Mouse (Mus musculus): ENCODE measurements at regions not wholly inside any gene's neighbourhood (a gene's known extent, or its start where the extent isn't known, plus 50 kb on each side); places are given as distances from the start of the nearest gene placed in this dataset.

- no peak for TF ChIP-seq CTCF (IDR thresholded peaks at IDR 0.05)
- DNase-seq (ENCODE audit: extremely low spot score in 1 of 2, low spot score in 2 of 2) = no peak
- no peak overlapping the region for H3K4me3 ChIP-seq
- H3K27ac ChIP-seq = no peak overlapping the region
- intact Hi-C loops (cut with DNase I) = no loop called here
Measured at GRCm38 (mm10) chr16:7728186-7728585, 696.8 kb downstream of the Tmem114 start.

DNA sequence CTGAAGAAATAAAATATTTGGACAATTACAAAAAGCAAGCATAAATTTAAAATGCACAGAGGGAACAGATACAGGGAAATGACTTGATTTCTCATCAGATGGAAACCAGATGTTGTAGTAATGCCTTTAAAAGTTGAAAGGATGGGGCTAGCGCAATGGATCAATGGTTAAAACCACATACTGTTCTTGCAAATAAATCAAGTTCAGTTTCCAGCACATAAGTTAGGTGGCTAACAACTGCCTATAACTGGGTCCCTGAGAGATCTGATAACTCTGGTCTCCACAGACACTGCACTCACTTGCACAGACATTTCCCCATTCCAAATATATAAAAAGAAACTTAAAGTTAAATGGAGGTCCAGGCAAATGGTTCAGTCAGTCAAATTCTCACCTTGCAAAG, 699.7 kb downstream of the Tmem114 start:
- Histone ChIP-seq H3K27ac (no peak overlapping the region), H3K4me3 (no peak overlapping the region)
- no peak for DNase-seq (ENCODE audit: extremely low spot score in 1 of 2, low spot score in 2 of 2)
- no peak for TF ChIP-seq CTCF (IDR thresholded peaks at IDR 0.05)
- intact Hi-C loops (cut with DNase I) = no loop called here

DNA sequence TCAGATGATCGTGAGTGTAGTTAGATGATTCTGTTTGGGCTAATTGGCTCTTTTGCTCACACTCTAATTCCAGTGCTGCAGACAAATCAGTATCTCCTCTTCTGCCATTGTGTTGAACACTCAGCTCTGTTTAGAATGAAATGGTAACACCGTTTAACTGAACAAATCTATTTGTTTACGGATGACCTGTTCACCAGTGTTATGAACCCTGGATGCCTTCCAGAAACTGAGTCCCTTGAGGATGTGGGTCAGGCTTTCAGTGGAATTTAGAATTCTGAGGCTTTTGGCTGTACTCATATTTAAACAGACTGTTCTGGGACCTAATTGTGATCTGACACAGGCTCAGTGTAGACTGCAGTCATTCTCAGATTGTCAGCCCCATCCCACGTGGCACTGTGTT, 723.5 kb downstream of the Tmem114 start:
- intact Hi-C loops (cut with DNase I) = no loop called here
- Histone ChIP-seq H3K27ac (no peak overlapping the region), H3K4me3 (no peak overlapping the region)
- no peak for DNase-seq (ENCODE audit: extremely low spot score in 1 of 2, low spot score in 2 of 2)
- no peak for TF ChIP-seq CTCF (IDR thresholded peaks at IDR 0.05)

GRCm38 (mm10) chr16:7685484-7685883, 739.5 kb downstream of the Tmem114 start:
- H3K27ac ChIP-seq = no peak overlapping the region
- intact Hi-C loops (cut with DNase I) = no loop called here
- peak; percentile 24 for TF ChIP-seq CTCF (IDR thresholded peaks at IDR 0.05)
- no peak overlapping the region for H3K4me3 ChIP-seq
- no peak for DNase-seq (ENCODE audit: extremely low spot score in 1 of 2, low spot score in 2 of 2)

DNA sequence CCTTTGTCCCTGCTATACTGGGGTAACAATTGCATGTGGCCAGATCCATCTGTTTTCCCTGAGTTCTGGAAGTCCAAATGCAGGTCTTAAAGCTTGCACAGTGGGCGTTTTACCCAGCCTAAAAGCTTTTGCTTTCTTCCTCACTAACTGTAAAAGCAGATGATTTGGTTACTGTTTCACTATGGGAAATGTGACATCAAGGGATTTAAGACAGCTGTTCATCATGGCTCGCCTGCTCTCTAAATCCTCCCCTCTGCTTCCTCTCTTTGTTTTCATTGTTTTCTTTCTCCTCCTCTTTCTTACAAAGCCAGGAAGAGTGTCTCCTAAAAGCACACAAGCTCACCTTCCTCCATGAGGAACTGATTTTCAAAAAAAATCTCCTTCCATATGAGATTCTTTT, 758.8 kb downstream of the Tmem114 start:
- no peak for TF ChIP-seq CTCF (IDR thresholded peaks at IDR 0.05)
- intact Hi-C loops (cut with DNase I) = no loop called here

DNA sequence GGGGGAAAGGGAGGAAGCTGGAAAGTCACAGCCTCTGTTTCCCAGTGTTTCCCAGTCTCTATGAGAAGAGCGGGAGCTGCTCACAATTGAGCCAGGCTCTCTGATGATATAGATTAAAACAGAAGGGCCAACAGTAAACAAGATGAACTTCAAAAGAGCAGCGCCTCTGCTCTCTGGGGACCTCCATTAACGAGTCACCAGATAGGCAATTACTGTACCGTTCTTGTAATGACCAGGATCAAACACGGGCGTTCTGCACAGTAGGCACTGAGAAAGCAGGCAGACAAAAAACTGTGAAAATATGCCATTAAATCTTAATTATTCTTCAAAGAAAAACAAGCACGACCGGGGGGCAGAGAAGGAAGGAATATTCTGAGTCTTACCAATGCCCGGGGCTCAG, 766.8 kb downstream of the Tmem114 start:
- DNase-seq (ENCODE audit: extremely low spot score in 1 of 2, low spot score in 2 of 2) = no peak
- H3K27ac ChIP-seq = no peak overlapping the region
- TF ChIP-seq CTCF (IDR thresholded peaks at IDR 0.05) = no peak
- H3K4me3 ChIP-seq = no peak overlapping the region
- intact Hi-C loops (cut with DNase I) = no loop called here

More for the DNA sequence above, 758.8 kb downstream of the Tmem114 start:
- no peak for DNase-seq (ENCODE audit: extremely low spot score in 1 of 2, low spot score in 2 of 2)
- no peak overlapping the region for H3K27ac ChIP-seq
- H3K4me3 ChIP-seq = no peak overlapping the region

GRCm38 (mm10) chr16:7654451-7654850, 770.5 kb downstream of the Tmem114 start:
- Histone ChIP-seq H3K4me3 (no peak overlapping the region), H3K27ac (no peak overlapping the region)
- no peak for DNase-seq (ENCODE audit: extremely low spot score in 1 of 2, low spot score in 2 of 2)
- intact Hi-C loops (cut with DNase I) = no loop called here
- no peak for TF ChIP-seq CTCF (IDR thresholded peaks at IDR 0.05)

DNA sequence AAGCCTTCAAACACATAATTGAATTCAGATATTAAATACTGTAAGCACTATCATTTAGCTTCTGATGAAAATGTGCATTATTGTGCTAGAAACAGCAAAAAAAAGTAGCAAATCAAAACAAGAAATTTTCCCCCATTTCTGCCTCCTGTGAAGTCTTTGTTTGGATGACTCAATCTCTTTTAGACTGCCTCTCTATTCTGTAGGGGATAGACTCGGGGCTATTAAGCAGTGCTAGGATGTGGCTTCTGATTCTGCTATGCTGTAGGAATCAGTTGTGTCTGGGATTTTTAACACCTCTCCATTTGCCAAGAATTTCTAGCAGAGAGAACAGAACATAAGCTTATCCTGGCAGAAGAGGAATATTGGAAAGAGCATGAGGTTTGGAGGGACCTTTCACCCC, 775.2 kb downstream of the Tmem114 start:
- TF ChIP-seq CTCF (IDR thresholded peaks at IDR 0.05) = no peak
- intact Hi-C loops (cut with DNase I) = no loop called here
- DNase-seq (ENCODE audit: extremely low spot score in 1 of 2, low spot score in 2 of 2) = no peak
- H3K4me3 ChIP-seq = no peak overlapping the region
- no peak overlapping the region for H3K27ac ChIP-seq

GRCm38 (mm10) chr16:7647275-7647926, 777.5 kb downstream of the Tmem114 start:
- TF ChIP-seq CTCF (IDR thresholded peaks at IDR 0.05) = no peak
- intact Hi-C loops (cut with DNase I) = no loop called here
- DNase-seq (ENCODE audit: extremely low spot score in 1 of 2, low spot score in 2 of 2) = no peak
- Histone ChIP-seq H3K4me3 (no peak overlapping the region), H3K27ac (no peak overlapping the region)

- TF ChIP-seq CTCF (IDR thresholded peaks at IDR 0.05) = no peak
- H3K27ac ChIP-seq = no peak overlapping the region
- DNase-seq (ENCODE audit: extremely low spot score in 1 of 2, low spot score in 2 of 2) = no peak
- intact Hi-C loops (cut with DNase I) = no loop called here
- no peak overlapping the region for H3K4me3 ChIP-seq
Measured at GRCm38 (mm10) chr16:7644363-7644762, 780.6 kb downstream of the Tmem114 start.

DNA sequence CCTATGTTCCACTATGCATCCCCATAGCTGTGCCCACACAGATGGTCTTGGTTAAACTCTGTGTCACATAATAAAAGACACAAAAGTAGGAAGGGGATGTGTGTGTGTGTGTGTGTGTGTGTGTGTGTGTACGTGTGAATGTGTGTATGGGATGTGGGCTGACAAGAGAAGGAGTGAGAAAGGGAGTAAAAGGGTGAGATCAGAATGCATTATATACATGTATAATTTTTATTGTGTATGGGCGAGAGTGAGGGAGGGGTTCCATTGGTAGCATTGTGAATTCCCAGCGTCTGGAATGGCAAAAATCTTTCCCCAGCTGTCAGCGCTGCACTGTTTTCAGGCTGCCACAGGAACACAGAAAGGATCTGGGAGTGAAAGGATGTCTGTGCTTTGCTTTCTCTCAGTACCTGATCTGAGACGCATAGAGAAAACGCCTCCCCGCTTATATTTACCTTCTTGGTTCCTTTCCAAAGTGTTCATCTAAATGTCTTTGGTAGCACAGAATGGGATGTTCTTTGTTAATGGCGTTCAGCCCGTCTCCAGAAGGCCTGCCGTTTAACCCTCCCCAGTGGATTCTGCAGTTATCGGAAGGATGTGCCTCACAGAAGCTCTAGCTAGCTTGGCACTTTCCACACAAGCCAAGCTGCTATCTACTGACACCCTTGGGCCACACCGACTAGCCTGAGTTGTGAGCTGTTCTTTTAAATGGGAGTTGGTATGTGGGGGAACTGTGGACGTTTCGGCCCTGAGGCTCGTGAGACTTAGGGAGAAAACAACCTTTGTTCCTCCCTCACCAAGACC, 785.8 kb downstream of the Tmem114 start:
- DNase-seq (ENCODE audit: extremely low spot score in 1 of 2, low spot score in 2 of 2) = peak in 1 of 2 experiments; percentile 12
- no peak overlapping the region for H3K27ac ChIP-seq
- no peak overlapping the region for H3K4me3 ChIP-seq
- TF ChIP-seq CTCF (IDR thresholded peaks at IDR 0.05) = no peak
- intact Hi-C loops (cut with DNase I) = no loop called here

GRCm38 (mm10) chr16:7637993-7638392, 786.9 kb downstream of the Tmem114 start:
- intact Hi-C loops (cut with DNase I) = no loop called here

More at GRCm38 (mm10) chr16:7637993-7638392, 786.9 kb downstream of the Tmem114 start:
- Histone ChIP-seq H3K4me3 (no peak overlapping the region), H3K27ac (no peak overlapping the region)
- DNase-seq (ENCODE audit: extremely low spot score in 1 of 2, low spot score in 2 of 2) = no peak
- no peak for TF ChIP-seq CTCF (IDR thresholded peaks at IDR 0.05)
